Mouse (Mus musculus) cerebellum, postnatal 14 days (tissue): ENCODE measurements around the gene Itgb4.
A peak's percentile ranks its signal among the peaks of the same experiment; 100 is the strongest.
"Not testable (repeated sequence)": the region's sequence is repeated elsewhere in the genome, so short reads cannot be mapped to it uniquely, and the experiment has no call there.

Experiments used
- DNase-seq, 2 experiments: peaks; one replicate each; pipeline ENCODE4 v3.0.0; 2021; ENCODE audit warnings: mixed read lengths in 2 of 2

The Itgb4 gene

GRCm38 (mm10) chr11:116009661-116010060 lies 35.2 kb downstream of the Itgb4 start:
- peak; percentile 92 to 96 for DNase-seq

GRCm38 (mm10) chr11:116010146-116010545 lies 35.6 kb downstream of the Itgb4 start:
- DNase-seq, result no peak

DNA sequence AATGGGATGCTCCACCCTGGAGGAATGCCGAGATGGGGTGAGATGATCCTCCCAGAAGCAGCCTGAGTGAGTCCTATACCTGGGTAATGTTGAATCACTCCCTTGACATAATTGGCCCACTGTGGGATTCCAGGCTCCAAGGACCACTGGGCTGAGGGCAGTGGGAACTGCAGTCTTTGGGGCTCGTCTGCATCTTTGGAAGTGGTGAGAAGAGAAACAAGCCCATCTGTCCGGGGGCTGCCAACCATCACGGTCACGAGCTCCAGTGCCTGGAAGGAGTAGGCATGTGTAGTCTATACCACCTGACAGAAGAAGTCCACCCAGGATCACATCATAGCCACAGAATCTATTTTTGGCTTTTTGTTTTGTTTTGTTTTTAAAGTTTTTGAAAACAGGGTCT lies 36.4 kb downstream of the Itgb4 start:
- peak in 1 of 2 experiments; percentile 42 for DNase-seq

DNA sequence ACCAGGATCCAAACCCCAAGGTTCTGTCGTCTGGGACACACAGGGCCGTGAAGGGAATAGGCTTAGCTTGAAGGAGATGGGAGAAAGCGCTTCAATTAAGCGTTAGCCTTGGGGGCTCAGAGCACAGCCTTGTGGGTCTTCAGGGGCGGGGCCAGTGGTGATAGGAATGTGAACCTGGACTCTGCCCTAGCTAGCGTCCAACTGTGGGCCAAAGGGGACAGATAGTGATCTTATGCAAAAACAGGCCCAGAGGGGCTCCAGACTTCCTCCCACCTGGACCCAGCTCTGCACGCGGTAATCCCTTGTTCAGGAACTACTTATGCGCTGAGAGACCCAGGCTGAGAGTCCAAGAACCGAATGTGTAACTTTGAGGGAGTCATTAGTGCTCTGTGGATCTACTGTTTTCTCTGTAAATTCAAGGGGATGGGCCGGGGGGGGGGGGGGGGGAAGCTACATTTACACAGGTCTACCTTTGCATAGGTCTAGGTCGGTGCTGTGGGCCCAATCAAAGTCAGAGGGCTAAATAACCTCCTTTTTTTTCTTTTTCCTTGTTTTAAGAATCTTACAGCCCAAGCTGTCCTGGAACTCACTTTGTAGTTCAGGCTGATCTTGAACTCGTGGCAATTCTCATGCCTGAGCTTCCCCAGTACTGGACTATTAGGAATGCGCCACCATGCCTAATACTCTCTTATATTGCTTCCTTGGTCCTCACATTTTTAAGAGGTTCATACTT lies 37.2 kb downstream of the Itgb4 start:
- peak in 1 of 2 experiments; percentile 20 for DNase-seq

DNA sequence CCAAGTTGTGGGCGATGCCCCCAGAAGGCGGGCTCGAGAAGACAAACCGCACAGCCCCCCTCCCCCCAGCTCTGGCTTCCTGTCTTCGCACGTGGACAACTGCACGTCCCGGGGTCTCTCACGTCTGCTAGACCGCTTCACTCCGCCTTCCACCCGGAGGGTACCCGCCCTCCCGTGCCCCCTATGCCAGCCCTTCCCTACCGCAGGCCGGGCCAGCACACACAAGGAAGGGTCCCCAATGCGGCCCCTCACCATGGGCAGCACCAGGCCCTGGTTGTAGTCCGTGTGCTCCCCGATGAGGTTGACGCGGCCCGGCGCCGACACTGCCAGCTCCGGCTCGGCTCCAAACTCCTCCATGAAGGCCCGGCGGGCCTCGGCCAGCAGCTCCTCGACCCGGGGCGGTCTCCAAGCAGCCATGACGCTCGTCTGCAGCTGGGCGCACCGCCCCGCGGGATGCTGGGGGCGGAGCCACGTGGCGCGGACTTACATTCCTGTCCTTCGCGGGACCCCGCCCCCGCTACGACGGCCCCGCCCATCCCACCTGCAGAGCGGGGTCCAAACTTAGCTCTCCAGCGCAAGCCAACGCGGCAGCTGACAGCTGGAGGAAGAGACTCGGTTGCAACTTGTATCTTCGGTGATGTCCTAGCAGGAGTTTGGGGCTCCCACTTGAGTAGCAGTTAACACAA lies 37.9 kb downstream of the Itgb4 start, which contains the start of gene Galk1:
TSS of gene Galk1 (minus strand) at position 458 of the 686 bp plus-strand sequence.
- DNase-seq, result peak; percentile 73 to 76

GRCm38 (mm10) chr11:116014821-116015220 lies 40.3 kb downstream of the Itgb4 start:
- peak in 1 of 2 experiments; percentile 31 for DNase-seq

GRCm38 (mm10) chr11:116018106-116018505 lies 43.6 kb downstream of the Itgb4 start:
- DNase-seq, result peak; percentile 77 to 81

- not testable (repeated sequence) for DNase-seq
Measured at GRCm38 (mm10) chr11:116018867-116019266, 44.4 kb downstream of the Itgb4 start.

- DNase-seq, result no peak
Measured at GRCm38 (mm10) chr11:116019360-116019791, 44.9 kb downstream of the Itgb4 start.

DNA sequence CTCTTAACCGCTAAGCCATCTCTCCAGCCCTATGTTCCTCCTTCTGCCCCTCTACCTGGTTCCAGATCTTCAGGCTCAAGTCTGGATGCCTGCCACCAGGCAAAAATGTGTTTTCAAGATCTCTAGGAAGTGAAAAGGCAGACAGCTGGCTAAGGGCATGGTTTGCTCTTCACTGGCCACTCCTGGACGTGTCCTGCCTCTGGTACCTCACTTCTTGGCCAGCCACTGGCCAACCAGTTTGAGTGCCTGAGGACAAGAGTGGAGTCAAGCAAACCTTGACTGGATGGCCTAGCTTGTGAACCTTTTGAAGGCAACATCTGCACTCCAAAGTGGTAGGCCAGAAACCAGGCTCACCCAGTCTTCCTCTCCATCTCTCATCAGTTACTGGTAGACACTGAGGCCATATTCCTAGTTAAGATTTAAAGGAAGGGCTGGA lies 45.5 kb downstream of the Itgb4 start:
- DNase-seq, result peak; percentile 37 to 73

DNA sequence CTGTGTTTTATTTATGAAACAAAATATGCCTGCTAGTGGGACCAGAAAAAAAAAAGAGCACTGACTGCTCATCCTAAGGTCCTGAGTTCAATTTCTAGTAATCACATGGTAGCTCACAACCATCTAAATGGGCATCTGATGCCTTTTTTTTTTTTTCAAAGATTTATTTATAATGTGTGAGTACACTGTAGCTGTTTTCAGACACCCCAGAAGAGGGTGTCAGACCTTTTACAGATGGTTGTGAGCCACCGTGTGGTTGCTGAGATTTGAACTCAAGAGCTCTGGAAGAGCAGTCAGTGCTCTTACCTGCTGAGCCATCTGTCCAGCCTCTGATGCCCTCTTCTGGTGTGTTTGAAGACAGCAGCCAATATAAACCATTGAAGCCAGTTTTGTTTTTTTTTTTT lies 46.0 kb downstream of the Itgb4 start:
- DNase-seq, result peak; percentile 46 to 51

DNA sequence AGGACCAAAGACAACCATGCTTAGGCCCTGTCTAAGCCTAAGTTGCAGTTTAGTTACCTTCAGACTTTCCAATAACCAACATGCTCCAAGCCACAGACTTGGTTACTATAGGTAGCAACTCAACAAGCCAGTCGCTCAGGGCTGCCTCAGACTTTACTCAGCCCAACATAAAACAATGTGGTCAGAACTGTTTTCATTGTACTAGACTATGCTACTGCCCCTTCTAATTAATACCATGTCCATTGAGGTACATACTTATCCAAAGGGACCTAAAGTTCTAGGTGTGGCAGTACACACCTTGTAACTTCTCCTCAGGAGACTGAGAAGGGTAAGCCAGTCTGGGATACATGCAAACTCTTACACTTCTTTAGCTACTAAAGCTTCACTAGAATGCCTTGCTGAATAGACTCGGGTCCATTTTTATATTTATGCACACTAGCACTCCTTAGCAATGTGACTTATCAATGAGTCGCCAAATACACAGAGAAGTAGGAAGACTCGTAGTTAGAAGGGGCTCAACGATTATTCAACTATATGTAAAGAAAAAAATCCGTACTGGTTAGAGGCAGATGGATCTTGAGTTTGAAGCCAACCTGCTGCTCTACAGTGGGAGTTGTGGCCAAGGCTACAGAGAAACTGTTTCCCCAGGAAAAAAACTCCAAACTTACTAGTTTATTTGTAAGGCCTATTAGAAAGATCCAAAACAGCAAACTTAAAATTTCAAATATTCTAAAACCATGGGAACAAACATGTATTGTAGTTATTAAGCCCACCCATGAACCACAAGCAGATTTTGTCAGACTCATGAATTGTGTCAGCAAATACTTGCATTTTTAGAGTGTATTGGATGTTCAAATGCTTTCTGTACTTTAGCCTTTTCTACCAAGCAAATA lies 47.1 kb downstream of the Itgb4 start:
- DNase-seq, result peak in 1 of 2 experiments; percentile 27

DNA sequence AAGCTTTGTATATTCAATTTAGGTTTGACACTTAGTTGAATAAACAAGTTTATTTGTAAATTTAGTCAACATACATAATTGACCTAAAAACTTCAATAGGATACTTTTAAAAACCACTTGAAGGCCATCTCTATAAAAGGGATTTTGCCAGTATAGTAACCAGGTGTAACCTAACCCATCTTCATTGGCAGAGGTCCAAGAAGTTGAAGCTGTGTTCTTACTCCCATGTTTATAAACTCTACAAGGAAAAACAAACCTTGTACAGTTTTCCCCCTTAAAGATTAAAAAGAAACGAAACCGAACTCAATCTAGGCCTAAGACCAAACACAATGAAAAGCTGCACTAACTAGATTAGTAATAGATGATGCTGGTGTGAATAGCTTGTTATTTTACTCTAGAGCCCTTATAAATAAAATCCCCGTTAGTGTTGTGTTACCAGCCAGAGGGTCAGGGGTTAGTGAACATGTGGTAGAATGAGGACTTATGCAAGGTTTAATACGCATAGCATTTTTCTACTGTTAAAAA lies 47.8 kb downstream of the Itgb4 start:
- DNase-seq, result peak in 1 of 2 experiments; percentile 33

DNA sequence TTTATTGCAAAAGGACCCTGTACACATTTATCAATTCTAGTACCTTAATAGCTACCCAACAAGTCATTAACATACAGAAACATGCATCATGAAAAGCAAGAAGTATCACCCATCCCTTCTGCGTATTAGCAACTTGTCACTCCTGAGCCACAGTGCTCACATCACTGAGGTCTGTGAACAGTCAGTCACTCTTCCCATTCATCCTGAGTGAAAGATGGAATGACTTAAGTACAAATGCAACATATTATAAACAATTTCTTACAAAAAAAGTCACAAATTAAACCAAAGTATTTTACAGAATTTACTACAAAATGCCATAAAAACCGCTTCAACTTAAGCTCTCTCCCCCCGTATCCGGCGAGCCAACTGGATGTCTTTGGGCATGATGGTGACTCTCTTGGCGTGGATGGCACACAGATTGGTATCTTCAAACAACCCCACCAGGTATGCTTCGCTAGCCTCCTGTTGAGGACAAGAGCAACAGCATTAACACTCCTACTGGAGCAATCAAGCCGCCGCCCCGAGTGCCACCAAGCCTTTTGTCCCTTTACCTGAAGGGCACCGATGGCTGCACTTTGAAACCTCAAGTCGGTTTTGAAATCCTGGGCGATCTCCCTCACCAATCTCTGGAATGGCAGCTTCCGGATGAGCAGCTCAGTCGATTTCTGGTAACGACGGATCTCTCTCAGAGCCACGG lies 48.7 kb downstream of the Itgb4 start:
- peak; percentile 50 to 53 for DNase-seq

DNA sequence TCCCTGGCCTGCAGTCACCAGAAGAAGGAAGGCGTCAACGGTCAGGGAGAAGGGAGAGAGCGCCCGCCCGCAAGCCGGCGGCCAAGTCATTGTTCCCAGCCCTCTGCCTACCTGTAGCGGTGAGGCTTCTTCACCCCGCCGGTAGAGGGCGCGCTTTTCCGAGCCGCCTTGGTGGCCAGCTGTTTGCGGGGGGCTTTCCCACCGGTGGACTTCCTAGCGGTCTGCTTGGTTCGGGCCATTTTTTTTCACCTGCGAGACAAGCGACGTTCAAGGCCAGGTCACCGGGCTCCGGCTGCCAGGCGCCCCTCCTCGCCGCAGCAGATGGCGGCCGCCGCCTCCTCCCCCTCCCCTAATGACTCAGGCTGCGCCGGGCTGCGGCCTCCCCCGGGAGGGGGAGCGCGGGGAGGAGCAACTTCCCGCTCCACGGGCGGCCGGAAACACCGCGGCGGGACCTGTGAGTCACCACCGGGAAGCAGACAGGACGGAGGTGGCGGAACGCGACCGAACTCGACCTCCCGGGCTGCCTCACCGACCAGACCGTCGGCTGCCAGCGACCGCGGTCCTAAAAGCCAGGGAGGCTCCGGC lies 49.4 kb downstream of the Itgb4 start:
- DNase-seq, result peak; percentile 88 to 90

- DNase-seq, result peak; percentile 95 to 97
Measured at GRCm38 (mm10) chr11:116024356-116024808, 49.9 kb downstream of the Itgb4 start.

- DNase-seq, result peak; percentile 55 to 77
Measured at GRCm38 (mm10) chr11:116025056-116025845, 50.7 kb downstream of the Itgb4 start.

- no peak for DNase-seq
Measured at GRCm38 (mm10) chr11:116027756-116028155, 53.2 kb downstream of the Itgb4 start, which contains the start of gene H3f3b. Gene H3f3b (minus strand): TSS chr11:116027962.

- DNase-seq, result no peak
Measured at GRCm38 (mm10) chr11:116028177-116028865, 53.8 kb downstream of the Itgb4 start.
